Mouse (Mus musculus): Measurements from ENCODE around the gene Hs3st4. TPM values are rescaled to one million over a fixed set of nuclear protein-coding genes. Genes with fewer than 3 reads are reported as not detected.
A peak's percentile ranks its signal among the peaks of the same experiment; 100 is the strongest.

Gene Hs3st4
- total RNA-seq (2015): not detected in 2 replicates
- total RNA-seq (2017): not detected in 2 replicates

DNA sequence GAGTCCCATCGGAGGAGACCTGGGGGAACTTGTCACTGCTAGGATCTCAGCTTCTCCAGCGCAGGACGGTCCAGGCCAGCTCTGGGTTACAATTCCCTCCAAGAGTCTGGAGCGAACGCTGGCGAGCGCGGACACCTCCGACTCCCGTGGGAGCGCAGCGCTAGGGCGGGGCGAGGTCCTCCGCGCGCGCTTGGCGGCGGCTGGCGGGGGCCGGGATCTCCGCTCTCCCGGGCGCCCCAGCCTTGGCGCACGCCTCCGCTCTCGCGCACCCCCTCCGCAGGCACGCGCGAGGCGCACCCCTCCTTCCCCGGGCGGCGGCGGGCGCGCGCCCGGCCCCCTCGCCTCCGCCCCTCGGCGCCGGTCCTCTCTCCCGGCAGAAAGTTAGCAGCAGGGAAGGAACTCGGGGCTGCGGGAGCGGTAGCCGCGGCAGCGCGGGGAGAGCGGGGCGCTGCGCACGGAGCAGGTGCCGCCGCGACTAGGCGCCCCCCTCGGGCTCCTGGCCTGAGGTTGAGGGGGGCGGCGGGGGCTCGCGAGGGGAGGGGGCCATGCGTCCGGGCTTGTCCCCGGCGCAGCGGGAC, at the start of gene Hs3st4:
Hs3st4 (plus strand) TSS at position 409 of the 578 bp plus-strand sequence.
- ATAC-seq (replicated peaks; ENCODE audit: poor library complexity): no peak

DNA sequence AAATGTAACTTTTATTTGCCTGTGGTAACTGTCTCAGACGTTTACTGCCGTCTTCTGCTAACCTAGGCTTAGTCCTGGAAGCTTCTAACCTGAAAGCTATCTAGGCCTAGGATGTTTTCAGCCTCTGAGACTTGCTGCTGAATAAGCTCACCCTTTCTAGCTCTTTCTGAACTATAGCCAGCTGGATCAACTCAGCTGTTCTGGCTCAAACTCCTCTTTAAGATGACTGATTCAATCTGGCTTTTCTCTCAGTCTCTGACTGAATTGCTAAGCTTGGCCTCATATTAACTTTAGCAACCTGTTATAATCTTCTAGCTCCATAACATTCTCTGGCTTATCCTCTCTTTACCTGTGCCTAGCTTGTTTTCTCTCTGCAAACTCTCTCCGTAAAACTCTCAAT, 35.8 kb upstream of the Hs3st4 start:
- ATAC-seq (replicated peaks; ENCODE audit: poor library complexity): no peak

GRCm38 (mm10) chr7:123963021-123963420, 19.6 kb upstream of the Hs3st4 start:
- ATAC-seq (replicated peaks; ENCODE audit: poor library complexity): no peak

DNA sequence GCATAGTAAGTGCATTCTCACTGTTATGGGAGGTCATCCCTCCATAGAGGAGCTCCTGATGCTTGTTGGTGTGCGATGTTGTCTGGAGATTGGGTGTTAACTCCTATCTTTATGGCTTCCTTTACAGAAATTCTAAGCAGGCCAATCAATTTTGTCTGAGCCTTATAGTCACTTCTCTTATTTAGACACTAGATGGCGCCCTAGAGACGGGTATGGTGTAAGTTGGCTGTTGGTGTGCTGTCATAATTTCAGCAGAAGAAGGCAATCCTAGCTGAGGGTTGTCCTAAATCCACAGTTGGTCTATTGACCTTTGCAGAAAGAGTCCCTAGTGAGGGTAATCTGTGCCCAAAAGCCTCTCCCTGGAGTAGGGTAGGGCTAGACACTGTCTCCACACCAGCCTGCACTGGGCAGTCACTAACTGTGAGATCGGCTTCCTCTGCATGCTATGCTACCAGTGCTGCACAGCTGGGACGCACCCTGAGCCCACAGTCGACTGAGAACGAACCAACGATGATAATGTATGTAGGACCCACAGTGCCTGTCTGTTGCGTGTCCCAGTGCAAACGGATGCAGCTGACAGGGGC, 18.0 kb upstream of the Hs3st4 start:
- peak; percentile 64; the same call in 1 of the 2 replicates for ATAC-seq (replicated peaks; ENCODE audit: poor library complexity)

GRCm38 (mm10) chr7:123965515-123965914, 17.2 kb upstream of the Hs3st4 start:
- no peak for ATAC-seq (replicated peaks; ENCODE audit: poor library complexity)

- no peak for ATAC-seq (replicated peaks; ENCODE audit: poor library complexity)
These were observed 7.2 kb upstream of the Hs3st4 start for GRCm38 (mm10) chr7:123975441-123975840.

DNA sequence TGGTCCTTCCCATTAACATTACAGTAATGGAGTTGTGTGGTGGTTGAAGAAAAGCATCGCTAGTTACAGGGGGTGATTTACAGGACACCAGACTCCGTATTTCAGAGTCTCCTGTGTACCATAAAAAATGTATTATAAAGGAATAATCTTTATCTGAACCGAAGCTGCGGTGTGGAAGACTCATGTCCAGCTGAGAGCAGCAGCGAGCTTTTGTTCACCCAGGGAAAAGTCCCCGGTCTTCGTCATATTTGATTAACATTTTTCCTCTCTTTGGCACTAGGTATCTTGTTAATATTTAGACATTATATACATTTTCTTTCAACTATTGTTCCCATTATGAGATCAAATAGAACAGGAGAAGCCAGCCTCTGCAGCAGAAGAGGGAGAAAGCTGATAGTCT, 1.2 kb upstream of the Hs3st4 start:
- ATAC-seq (replicated peaks; ENCODE audit: poor library complexity): no peak

DNA sequence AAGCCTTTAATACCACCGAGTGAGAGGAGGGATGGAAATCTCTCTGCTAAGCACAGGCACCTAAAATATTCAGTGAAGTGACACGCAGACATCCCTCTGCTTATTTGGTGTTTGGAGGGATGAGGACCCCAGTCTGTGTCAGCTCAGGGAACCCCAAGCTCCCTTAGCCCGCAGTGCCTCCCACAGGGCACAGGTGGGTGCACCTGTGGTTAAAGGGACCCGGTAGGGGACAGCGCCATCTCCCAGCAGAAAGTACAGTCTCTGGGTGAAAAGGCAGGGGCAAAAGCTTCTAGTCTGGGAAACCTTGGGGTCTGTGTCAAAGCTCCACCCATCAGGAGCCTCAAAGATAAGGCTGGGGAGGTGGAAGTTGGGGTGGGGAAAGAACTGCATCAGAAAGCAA, 659 bp upstream of the Hs3st4 start:
- no peak for ATAC-seq (replicated peaks; ENCODE audit: poor library complexity)

DNA sequence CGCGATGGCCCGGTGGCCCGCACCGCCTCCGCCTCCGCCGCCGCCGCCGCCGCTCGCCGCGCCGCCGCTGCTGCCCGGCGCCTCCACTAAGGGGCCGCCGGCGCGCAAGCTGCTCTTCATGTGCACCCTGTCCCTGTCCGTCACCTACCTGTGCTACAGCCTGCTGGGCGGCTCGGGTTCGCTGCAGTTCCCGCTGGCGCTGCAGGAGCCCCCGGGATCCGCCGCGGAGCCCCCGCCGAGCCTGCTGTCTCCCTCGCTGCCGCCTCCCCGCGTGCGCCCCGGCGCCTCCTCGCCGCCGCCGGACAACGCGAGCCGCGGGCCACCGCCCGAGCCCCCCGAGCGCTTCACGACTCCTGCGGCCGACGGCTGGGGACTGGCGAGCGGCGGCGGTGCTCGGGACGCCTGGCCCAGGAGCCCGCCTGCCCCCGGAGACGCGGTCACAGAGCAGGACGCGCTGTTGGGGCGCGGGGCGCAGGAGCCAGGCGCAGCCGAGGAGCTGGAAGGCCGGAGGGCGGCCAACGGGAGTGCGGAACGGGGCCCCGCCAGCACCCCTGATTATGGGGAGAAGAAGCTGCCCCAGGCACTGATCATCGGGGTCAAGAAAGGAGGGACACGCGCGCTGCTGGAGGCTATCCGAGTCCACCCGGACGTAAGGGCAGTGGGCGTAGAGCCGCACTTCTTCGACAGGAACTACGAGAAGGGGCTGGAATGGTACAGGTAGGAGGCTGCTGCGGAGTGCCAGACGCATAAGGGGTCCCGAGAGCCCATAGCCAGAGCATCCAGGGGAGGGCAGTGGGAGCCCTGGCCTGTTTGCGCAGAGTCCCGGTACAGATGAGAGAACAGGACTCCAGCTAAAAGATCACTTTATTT, 743 bp downstream of the Hs3st4 start:
- no peak for ATAC-seq (replicated peaks; ENCODE audit: poor library complexity)

DNA sequence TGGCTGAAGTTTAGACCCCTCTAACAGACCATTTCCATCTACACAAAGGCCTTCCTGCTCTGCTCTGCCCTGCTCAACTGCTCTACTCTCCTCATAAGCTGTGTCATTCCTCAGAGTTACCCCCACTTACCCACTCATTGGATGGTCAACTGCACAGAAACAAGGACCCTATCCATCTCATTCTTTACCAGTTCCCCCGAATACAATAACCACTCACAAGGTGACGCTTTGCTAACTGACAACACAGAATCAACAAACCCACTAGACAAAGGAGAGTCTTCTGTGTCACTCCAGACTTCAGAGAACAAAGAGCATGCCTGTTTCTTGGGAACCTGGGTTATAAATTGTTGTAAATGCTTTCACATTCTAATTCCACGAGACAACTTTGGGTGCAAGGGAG, 9.5 kb downstream of the Hs3st4 start:
- no peak for ATAC-seq (replicated peaks; ENCODE audit: poor library complexity)

GRCm38 (mm10) chr7:123997266-123997665, 14.6 kb downstream of the Hs3st4 start:
- no peak for ATAC-seq (replicated peaks; ENCODE audit: poor library complexity)

- no peak for ATAC-seq (replicated peaks; ENCODE audit: poor library complexity)
These were observed 15.9 kb downstream of the Hs3st4 start for GRCm38 (mm10) chr7:123998601-123999000.

- no peak for ATAC-seq (replicated peaks; ENCODE audit: poor library complexity)
These were observed 44.2 kb downstream of the Hs3st4 start for GRCm38 (mm10) chr7:124026908-124027307.

DNA sequence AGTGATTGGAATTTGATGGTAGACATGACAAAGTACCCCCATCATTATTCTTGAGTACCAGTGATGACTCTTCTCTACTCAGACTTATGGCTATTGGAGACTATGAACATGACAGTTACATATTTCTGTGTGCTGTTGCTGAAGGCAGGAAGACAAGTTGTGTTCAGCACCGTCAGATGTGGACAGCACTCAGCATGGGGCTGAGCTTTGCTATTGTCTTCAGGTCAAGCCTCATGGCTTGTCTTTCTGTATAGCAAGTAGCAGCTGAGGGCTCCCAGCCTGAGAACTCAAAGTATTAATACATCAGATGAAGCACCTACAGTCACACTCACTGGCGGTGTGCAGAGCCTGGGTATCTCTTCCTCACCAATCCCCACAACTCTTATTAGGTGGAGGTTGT, 49.6 kb downstream of the Hs3st4 start:
- ATAC-seq (replicated peaks; ENCODE audit: poor library complexity): no peak

GRCm38 (mm10) chr7:124033332-124033731, 50.7 kb downstream of the Hs3st4 start:
- ATAC-seq (replicated peaks; ENCODE audit: poor library complexity): no peak

GRCm38 (mm10) chr7:124037281-124037700, 54.6 kb downstream of the Hs3st4 start:
- no peak for ATAC-seq (replicated peaks; ENCODE audit: poor library complexity)

- no peak for ATAC-seq (replicated peaks; ENCODE audit: poor library complexity)
These were observed 56.5 kb downstream of the Hs3st4 start for GRCm38 (mm10) chr7:124039142-124039541.

- no peak for ATAC-seq (replicated peaks; ENCODE audit: poor library complexity)
These were observed 64.7 kb downstream of the Hs3st4 start for GRCm38 (mm10) chr7:124047382-124047781.

DNA sequence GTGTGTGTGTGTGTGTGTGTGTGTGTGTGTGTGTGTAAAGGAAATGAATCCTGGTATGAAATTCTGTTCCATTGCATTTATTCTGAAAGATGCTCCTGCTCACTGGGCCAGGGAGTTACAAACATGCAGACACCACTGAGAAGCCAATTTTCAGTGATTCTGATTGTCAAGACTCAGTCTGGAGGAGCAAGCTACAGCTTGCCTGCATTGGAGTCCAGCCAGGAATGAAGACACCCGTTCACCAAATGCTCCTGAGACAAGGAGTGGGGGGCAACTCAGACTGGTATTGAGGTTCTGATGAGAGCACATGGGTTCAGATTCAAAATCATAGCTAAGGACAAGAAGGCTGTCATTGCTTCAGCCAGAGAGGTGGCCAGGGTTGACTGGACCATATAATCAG, 66.3 kb downstream of the Hs3st4 start:
- ATAC-seq (replicated peaks; ENCODE audit: poor library complexity): no peak

DNA sequence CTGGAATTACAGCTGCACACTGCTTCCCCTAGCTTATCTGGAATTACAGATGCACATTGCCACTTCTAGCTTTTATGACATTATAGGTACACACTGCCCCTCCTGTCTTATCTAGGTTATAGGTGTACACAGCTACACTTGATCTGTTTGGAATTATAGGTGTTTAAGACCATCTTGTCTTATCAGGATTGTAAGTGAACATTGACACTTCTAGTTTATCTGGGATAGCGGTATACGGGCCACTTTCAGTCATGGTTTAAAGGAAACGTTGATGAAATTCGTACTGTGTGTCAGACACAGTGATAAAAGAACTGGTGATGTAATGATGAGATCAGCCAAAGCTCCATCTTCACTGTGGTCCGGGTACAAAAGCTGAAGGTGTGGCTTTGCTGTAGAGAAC, 67.8 kb downstream of the Hs3st4 start:
- ATAC-seq (replicated peaks; ENCODE audit: poor library complexity): no peak

DNA sequence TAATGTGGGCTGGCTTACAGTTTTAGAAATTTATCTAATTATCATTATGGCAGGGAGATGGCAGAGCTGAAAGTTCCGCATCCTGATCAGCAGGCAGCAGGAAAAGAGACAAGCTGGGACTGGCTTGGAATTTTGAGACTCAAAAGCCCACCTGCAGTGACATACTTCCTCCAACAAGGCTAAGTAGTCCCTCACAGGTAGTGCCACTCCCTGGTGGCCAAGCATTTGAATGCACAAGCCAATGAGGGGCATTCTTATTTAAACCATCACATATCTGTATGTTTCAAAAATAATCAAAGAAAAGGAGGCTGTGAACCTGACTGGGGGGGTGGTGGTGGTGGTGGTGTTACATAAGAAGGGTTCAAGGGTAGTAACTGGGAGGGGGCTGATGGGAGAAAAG, 101.1 kb downstream of the Hs3st4 start:
- ATAC-seq (replicated peaks; ENCODE audit: poor library complexity): no peak

DNA sequence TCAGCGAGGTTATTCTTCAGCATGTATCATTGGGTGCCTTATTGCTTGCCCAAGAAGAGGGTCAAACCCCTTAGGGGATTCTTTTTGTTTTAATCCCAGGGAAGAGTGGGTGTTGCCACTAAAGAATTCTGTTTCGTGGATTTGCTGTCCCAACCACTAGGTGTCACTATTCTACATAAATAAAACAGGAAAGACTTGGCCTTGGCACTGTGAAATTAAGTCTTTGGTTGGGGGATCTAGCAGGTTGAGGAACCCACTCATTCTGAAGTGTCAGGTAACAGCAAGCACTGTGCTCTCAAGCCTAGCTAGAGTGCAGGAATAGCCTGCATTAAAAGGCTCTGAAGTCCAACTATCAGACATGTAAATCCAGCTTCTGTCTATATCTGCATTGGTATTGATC, 146.3 kb downstream of the Hs3st4 start:
- peak; percentile 63; the same call in 1 of the 2 replicates for ATAC-seq (replicated peaks; ENCODE audit: poor library complexity)

Data from megakaryocyte progenitor cell, adult 5-6 weeks (primary cell).